Mouse (Mus musculus) adrenal gland, postnatal 36 days (tissue): ENCODE data around the gene Rapgef4. TPM values are rescaled to one million over a fixed set of nuclear protein-coding genes. Genes with fewer than 3 reads are reported as not detected.
"Not testable (repeated sequence)": the region's sequence is repeated elsewhere in the genome, so short reads cannot be mapped to it uniquely, and the experiment has no call there.

ENCODE experiments used
- DNase-seq, 2 experiments: peaks; one replicate each; pipeline ENCODE4 v3.0.0; 2021; ENCODE audit warnings: mixed read lengths in 1 of 2
- total RNA-seq, 2 experiments: library from RNA; stranded (reverse); gene quantifications; 2 replicates each; pipeline ENCODE4 v1.2.3; 2021

Gene Rapgef4
- total RNA-seq, 2 experiments from 2014 or later = 131 to 359 TPM

- no peak for DNase-seq
These were observed 139.2 kb downstream of the Rapgef4 start for GRCm38 (mm10) chr2:72120211-72120610.

- no peak for DNase-seq
These were observed 141.6 kb downstream of the Rapgef4 start for GRCm38 (mm10) chr2:72122410-72123223.

GRCm38 (mm10) chr2:72123851-72124250 lies 142.8 kb downstream of the Rapgef4 start:
- no peak for DNase-seq

- peak; percentile 44 to 59 for DNase-seq
These were observed 144.7 kb downstream of the Rapgef4 start for GRCm38 (mm10) chr2:72125786-72126185.

- DNase-seq = peak in 1 of 2 experiments; percentile 40
These were observed 145.4 kb downstream of the Rapgef4 start for GRCm38 (mm10) chr2:72126411-72126810.

- DNase-seq = no peak
These were observed 148.7 kb downstream of the Rapgef4 start for GRCm38 (mm10) chr2:72129612-72130311.

- DNase-seq = no peak
These were observed 151.2 kb downstream of the Rapgef4 start for GRCm38 (mm10) chr2:72132222-72132621.

GRCm38 (mm10) chr2:72136045-72136444 lies 155.0 kb downstream of the Rapgef4 start:
- DNase-seq = no peak

GRCm38 (mm10) chr2:72136486-72137264 lies 155.6 kb downstream of the Rapgef4 start:
- DNase-seq = no peak

- DNase-seq = no peak
These were observed 159.1 kb downstream of the Rapgef4 start for GRCm38 (mm10) chr2:72139863-72140845.

- DNase-seq = peak in 1 of 2 experiments; percentile 37
These were observed 160.1 kb downstream of the Rapgef4 start for GRCm38 (mm10) chr2:72141091-72141490.

- DNase-seq = not testable (repeated sequence)
These were observed 160.7 kb downstream of the Rapgef4 start for GRCm38 (mm10) chr2:72141732-72142131.

- no peak for DNase-seq
These were observed 162.4 kb downstream of the Rapgef4 start for GRCm38 (mm10) chr2:72143413-72143812.

- peak in 1 of 2 experiments; percentile 21 for DNase-seq
These were observed 163.6 kb downstream of the Rapgef4 start for GRCm38 (mm10) chr2:72144576-72145200.

GRCm38 (mm10) chr2:72145281-72145875 lies 164.3 kb downstream of the Rapgef4 start:
- DNase-seq = peak; percentile 66 to 69

- peak; percentile 66 for DNase-seq
These were observed 165.0 kb downstream of the Rapgef4 start for GRCm38 (mm10) chr2:72146061-72146460.

GRCm38 (mm10) chr2:72147246-72147645 lies 166.2 kb downstream of the Rapgef4 start:
- DNase-seq = peak; percentile 47 to 54

GRCm38 (mm10) chr2:72147695-72148094 lies 166.7 kb downstream of the Rapgef4 start:
- DNase-seq = no peak

GRCm38 (mm10) chr2:72148647-72149046 lies 167.6 kb downstream of the Rapgef4 start:
- DNase-seq = no peak

- DNase-seq = peak; percentile 69 to 86
These were observed 168.0 kb downstream of the Rapgef4 start for GRCm38 (mm10) chr2:72149059-72149458.
